Mouse (Mus musculus): ENCODE data around the gene Dennd5b.
A peak's percentile ranks its signal among the peaks of the same experiment; 100 is the strongest.
"Not testable (repeated sequence)": the region's sequence is repeated elsewhere in the genome, so short reads cannot be mapped to it uniquely, and the experiment has no call there.

Dennd5b gene

GRCm38 (mm10) chr6:149101076-149101942 is at the start of gene Dennd5b:
Gene Dennd5b (minus strand): TSS chr6:149101680.
- DNase-seq = peak; percentile 90 to 95

GRCm38 (mm10) chr6:149148436-149149229 is 47.2 kb upstream of the Dennd5b start:
- DNase-seq = no peak

DNA sequence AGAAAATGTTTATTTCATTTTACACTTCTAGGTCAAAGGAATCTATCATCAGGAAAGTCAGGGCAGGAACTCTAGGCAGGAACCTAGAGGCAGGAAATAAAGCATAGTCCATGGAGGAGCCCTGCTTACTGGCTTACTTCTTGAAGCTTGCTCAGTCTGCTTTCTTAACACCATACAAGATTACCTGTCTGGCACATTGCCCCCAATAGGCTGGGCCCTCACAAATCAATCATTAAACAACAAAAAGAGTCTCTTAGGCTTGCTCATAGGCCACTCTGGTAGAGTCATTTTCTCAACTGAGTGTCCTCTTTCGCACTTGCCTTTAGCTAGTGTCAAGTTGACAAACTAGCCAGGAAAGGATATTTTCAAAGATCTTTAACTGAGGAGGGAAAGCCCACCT is 43.7 kb upstream of the Dennd5b start:
- no peak for DNase-seq

GRCm38 (mm10) chr6:149141393-149142173 is 40.1 kb upstream of the Dennd5b start:
- DNase-seq = peak; percentile 76 to 81

- DNase-seq = no peak
These were observed 38.0 kb upstream of the Dennd5b start, which contains the start of gene Etfbkmt for GRCm38 (mm10) chr6:149139471-149139870. Gene Etfbkmt (plus strand): TSS chr6:149139849.

DNA sequence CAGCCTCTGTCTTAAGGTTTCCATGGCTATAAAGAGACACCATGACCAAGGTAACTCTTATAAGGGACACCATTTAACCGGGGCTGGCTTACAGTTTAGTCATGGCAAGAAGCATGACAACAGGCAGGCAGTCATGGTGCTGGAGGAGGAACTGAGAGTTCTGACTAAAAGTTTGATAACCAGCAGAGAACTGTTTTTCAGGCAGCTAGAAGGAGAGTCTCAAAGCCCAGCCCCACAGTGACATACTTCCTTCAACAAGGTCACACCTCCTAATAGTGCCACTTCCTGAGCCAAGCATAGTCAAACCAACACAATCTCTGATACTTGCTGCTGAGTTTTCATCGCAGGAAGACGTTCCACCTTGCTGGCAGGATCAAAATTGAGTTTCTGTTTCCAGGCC is 37.5 kb upstream of the Dennd5b start:
- no peak for DNase-seq

DNA sequence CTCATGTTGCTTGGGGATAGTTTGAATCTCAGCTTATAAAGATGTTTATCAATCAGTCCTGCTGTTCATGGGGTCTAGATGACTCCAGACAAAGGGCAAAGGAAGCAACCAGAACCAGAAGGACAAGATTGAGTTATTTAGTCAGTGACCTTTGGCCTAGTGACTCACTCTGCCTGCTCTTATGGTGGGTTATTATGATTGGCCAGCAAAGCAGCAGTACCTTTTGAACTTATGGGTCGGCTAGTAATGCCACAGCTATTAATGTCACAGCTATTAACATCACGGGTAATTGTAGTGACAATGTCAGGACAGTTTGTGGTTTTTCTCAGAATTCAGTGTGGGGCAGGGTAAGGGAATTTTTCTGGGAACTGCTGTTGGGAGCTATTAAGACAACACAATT is 36.5 kb upstream of the Dennd5b start:
- no peak for DNase-seq

GRCm38 (mm10) chr6:149135631-149136030 is 34.2 kb upstream of the Dennd5b start:
- DNase-seq = no peak

- no peak for DNase-seq
These were observed 33.1 kb upstream of the Dennd5b start for GRCm38 (mm10) chr6:149134391-149135150.

DNA sequence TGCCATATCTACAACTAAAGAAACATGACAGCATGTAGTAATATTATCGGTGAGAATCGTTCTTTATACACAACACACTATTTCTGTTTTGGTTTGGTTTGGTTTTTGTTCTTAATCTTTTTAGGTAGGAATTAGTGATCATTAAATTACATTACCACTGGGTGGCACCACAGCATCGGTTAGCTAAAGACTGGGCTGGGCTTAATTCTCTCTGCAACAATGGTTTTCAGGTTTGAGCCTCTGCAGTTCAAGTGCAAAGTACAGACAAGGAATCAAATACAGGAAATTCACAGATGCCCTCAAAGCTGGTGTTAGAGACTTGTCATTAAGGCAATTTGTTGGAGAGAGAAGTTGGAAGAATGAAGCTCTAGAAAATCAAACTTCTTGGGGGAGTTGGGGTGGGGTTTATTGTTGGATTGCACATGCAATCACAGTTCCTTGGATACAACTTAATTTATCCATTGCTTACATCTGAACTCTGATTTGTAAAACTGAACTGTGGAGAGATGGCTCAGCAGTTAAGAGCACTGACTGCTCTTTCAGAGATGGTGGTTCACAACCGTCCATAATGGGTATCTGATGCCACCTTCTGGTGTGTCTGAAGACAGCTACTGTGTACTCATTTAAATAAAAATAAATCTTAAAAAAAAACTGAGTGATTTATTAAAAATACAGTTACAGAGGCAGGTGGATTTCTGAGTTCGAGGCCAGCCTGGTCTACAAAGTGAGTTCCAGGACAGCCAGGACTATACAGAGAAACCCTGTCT is 31.0 kb upstream of the Dennd5b start:
- peak; percentile 12 to 54 for DNase-seq

- DNase-seq = no peak
These were observed 29.6 kb upstream of the Dennd5b start for GRCm38 (mm10) chr6:149131111-149131510.

GRCm38 (mm10) chr6:149129870-149130269 is 28.4 kb upstream of the Dennd5b start, which contains the start of gene Gm10203:
Gene Gm10203 (plus strand): TSS chr6:149130170.
- not testable (repeated sequence) for DNase-seq

GRCm38 (mm10) chr6:149126675-149127074 is 25.2 kb upstream of the Dennd5b start:
- peak; percentile 31 to 57 for DNase-seq

DNA sequence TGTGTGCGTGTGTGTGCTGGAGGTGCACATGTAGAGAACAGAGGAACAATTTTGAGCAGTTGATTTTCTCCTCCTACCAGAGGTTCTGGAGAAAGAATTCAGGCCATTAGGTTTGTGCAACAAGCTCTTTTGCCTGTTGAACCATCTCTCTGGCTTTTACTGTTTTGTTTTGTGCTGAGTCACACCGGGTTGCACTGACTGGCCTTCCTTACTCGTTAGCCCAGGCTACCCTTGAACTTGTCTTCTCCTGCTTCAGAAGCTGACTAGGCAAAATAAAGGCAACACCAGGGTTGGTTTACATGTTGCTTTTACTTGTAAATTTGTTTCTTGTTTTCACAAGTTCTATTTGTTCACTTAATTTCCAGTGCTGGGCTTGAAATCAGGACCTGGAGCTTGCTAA is 21.6 kb upstream of the Dennd5b start:
- no peak for DNase-seq

GRCm38 (mm10) chr6:149119853-149120252 is 18.4 kb upstream of the Dennd5b start:
- DNase-seq = peak; percentile 37 to 70

- DNase-seq = no peak
These were observed 17.5 kb upstream of the Dennd5b start for GRCm38 (mm10) chr6:149118935-149119334.

- DNase-seq = peak in 1 of 2 experiments; percentile 15
These were observed 15.5 kb upstream of the Dennd5b start for GRCm38 (mm10) chr6:149116992-149117391.

- no peak for DNase-seq
These were observed 7.4 kb upstream of the Dennd5b start for GRCm38 (mm10) chr6:149108909-149109308.

- no peak for DNase-seq
These were observed 6.1 kb upstream of the Dennd5b start for GRCm38 (mm10) chr6:149107615-149108014.

- no peak for DNase-seq
These were observed 2.0 kb upstream of the Dennd5b start for GRCm38 (mm10) chr6:149103451-149103850.

GRCm38 (mm10) chr6:149101943-149102243 is 413 bp upstream of the Dennd5b start:
- no peak for DNase-seq

Data from cerebellum, postnatal 25 days (tissue).